Mouse (Mus musculus): ENCODE measurements around the gene Phlda3.
A peak's percentile ranks its signal among the peaks of the same experiment; 100 is the strongest.

Gene Phlda3

DNA sequence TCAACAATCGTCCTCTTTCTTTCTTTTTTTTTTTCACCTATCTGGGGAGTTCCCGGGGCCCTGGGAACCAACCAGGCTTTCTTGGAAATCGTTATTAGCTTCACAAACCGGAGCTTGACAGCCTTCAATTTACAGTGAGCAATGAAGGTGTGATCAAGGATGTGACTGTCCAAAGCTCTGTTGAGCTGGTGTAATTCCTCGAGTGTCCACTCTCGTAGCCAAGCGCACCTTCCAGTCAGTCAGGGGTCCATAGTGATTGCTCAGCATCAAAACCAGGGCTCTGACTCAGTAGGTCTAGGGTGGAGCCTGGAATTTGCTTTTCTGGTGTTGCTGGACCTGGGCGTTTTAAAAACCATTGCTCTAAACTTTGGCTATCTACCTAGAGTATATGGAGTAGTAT is 5.7 kb upstream of the Phlda3 start:
- no peak for DNase-seq

GRCm38 (mm10) chr1:135761728-135762127 is 4.2 kb upstream of the Phlda3 start:
- no peak for DNase-seq

DNA sequence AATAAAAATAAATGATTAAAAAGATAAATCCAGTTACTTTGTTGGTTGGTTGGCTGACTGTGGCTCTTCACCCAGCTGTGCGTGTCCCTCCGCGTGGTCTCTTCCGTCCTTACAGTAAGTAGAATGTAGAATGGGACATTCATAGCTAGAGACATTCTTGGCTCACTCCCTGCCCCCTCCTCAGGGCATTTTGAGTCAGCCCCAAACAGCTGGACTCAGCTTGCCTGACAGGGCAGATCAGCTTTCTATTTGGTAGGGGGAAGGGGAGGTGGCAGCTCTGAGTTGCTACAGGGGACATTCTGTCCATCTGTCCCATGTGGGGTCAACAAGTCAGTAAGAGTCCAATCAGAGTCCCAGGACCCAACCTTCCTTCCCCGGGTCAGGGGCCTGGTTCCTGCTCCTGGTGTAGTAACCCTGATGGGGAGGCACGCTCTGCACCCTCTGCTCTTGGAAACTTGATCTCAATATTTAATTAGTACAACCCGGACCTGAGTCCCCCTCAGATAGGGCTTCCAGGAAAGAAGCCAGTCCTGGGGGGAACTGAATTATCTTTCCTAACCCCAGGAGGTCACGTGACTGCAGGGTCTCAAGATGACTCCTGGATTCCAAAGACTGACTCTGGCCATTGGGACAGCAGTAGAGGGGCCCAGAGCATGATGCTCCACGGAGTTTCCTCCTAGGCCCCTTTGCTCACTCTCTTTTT is 2.3 kb upstream of the Phlda3 start:
- DNase-seq, result no peak

DNA sequence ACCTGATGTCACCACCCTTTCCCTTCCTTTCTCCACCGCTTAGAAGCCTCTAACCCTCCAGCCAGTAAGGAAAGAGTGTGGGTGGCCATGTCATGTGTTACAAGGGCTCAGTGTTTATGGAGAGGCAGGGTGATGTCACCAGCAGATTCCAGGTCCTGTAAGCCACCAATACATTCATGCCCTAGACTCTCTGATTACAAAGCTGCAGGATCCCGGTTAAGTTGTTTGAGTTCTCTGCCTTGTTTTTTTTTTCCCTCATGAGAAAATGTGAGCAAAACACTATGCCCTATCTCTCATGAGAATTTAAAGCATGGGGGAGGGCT is 1.8 kb upstream of the Phlda3 start:
- DNase-seq, result no peak

DNA sequence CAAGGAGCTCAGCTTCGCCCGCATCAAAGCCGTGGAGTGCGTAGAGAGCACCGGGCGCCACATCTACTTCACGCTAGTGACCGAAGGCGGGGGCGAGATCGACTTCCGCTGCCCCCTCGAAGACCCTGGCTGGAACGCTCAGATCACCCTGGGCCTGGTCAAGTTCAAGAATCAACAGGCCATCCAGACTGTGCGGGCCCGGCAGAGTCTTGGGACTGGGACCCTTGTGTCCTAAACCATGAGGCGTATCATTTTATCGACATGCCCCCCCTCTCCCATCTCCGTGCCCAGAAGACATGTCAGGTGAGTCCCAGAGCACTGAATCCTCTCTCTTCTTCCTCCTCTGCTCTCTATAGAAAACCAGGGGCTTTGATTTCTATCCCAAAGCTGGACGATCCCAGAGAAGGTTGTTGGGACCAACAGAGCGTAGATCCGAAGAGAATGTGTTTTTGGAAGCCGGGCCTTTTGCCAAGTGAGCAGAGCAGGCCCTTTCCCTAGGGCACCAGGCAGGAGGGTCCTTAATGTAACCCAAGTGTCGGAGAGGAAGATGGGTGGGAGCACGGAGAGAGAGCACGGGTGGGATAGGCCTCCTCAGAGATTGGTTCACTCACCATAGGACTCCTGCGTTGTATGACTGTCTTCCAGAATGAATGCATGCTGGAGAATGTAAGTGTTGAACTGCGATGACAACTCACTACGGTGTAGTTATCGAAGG is 830 bp downstream of the Phlda3 start:
- no peak for DNase-seq

DNA sequence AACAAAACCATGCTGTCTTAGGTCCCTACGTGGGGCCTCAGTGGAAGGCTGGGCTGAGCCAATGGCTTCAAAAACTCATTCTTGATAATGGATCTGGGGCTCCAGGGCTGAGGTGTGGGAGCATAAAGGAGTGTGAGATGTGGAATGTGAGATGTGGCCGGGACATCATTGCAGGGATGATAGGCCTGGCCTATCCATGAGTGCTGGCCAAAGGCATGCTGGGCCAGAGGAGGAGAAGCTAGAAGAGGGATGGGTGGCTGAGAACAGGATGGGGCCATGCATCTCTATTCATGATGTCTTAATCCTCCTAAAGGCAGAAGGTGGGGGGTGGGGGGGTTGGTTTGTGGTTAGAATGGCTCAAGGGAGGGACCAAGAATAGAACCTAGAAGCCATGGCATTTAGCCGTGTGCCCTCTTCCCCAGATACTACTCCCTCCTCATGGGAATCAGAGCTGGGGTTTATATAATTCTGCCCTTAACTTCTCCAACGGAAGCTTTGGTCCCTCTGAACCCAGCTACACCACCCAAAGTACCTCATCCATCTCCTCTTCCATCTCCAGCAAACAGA is 1.5 kb downstream of the Phlda3 start:
- DNase-seq, result no peak

GRCm38 (mm10) chr1:135768400-135768799 is 2.5 kb downstream of the Phlda3 start:
- no peak for DNase-seq

- no peak for DNase-seq
Measured at GRCm38 (mm10) chr1:135770237-135770636, 4.3 kb downstream of the Phlda3 start.

GRCm38 (mm10) chr1:135770896-135771572 is 5.1 kb downstream of the Phlda3 start:
- DNase-seq, result no peak

DNA sequence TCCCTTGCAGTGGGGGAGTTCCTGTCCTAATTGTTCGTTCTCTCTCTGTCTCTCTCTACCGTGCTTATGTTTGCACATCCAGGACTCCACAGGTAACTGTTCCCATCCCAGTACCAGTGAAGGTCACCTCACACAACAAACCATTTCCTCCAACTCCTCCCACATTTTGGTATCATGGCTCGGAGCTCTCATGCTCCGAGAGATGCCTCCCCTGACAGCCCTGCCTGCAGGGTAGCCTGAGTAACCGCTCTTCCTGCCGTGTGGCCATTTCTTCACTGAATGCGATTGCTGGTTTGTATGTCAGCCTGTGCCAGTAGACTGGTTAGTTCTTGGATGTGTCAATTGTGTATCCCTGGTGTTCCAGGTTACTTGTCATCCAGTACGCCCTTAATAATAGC is 5.7 kb downstream of the Phlda3 start:
- DNase-seq, result no peak

DNA sequence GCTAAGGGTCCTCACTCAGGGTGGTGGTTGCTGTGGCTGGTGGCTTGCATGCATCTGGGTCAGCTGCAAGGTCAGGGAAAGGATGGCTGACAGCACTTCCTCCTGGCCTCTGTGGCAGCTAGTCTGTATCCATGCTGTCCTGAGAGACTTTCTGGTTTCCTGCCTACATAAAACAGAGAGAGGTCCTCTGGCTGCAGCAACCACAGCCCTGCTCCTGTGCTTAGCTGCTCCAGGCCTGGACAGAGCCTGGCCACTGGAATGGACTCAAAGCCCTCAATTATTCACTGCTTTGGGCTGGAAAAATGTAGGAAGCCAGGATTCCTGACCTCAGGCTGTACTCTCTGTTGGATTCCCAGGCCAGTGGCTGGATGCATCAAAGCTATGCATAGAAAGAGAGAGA is 10.7 kb downstream of the Phlda3 start:
- no peak for DNase-seq

DNA sequence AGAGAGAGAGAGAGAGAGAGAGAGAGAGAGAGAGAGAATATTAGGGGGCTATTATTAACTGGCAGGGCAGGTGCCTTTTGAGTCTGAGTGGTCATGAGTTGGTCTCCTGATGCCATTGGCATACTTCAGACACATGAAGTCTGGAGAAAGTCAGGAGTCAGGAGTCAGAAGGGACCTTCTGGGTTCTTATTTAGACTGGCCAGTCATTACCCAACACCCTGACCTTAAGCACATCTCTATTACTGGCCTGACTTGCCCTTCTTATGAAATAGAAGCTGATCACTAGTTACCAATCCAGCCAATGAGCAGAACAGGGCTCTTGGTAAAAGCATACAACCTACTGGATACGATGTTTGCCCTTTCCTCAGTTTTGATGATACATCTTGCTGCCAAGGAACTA is 11.1 kb downstream of the Phlda3 start:
- DNase-seq, result no peak

GRCm38 (mm10) chr1:135778780-135779535 is 13.0 kb downstream of the Phlda3 start, which contains the start of gene Tnni1:
Gene Tnni1, plus strand, starts transcription at chr1:135779434.
- DNase-seq, result no peak

- DNase-seq, result no peak
Measured at GRCm38 (mm10) chr1:135780649-135781048, 14.7 kb downstream of the Phlda3 start.

- peak; percentile 34 for DNase-seq
Measured at GRCm38 (mm10) chr1:135781220-135781619, 15.3 kb downstream of the Phlda3 start.

DNA sequence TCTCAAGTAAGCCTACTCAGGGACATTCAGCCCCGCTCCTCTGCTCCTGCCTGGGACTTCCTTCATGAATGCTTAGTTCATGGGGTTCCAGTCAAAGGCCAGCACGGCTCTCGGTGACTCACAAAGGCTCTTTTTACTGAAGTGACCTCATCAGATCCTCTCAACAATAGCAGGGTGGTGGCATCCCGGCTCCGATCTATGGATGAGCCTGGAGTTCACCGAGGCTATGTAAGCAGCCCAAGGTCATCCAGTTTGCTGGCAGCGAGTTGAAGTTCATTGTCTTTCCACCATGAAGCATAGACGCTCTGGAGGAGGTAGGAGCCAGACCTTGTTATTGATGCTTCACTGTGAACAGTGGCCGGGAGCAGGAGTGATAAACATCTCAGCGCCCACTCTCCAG is 16.9 kb downstream of the Phlda3 start:
- DNase-seq, result no peak

DNA sequence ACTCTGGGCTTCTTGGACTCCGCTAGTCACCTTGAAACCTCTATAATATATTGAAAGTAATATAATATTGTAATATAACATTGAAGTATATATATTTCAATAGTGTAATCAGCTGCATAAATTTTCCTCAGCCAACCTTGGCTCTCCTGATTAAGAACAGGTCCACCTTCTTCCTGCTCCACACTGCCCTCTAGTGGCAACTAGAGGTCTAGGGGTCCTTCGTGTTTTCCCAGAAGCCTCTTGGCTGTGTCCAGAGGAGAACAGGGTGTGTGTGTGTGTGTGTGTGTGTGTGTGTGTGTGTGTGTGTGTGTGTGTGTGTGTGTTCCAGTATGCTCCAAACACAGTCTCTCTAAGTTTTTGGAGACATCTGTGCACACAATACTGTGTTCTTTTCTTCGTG is 21.9 kb downstream of the Phlda3 start:
- peak; percentile 18 for DNase-seq

DNA sequence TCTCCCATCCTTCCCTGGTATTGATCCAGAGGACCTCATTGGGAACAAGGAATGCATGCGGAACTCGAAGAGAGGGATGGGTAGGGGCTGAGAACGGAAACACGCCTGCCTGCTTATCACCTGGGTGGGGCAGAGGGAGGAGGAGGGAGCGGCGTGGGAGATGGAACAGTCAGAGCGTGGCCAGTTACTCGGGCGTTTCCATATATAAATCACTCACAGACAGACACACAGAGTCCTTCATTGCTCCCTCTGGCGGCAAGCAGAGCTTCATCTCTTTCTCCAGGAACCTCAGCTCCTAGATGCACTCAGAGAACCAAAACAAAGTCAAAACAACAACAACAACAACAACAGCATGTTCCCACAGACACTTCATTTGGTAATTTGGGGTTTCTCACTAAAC is 22.8 kb downstream of the Phlda3 start:
- no peak for DNase-seq

DNA sequence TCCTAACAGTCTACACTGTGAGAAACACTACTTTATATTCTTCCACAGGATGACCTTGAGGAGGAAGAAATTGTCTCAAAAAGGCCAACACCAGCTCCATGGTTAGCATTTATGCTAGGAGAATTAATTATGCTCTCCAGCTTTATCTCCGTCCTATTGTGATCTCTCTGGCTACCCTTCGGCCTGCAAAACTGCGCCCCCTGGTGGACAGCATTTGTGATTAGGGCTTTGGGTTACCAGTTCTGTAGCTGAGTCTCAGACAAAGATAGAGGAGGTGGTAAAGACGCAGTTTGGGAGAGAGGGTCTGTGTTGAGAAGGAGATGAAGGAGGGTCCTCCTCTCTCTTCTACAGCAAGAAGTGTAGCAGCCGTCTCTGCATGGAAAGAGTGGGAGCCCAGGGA is 23.9 kb downstream of the Phlda3 start:
- DNase-seq, result no peak

- DNase-seq, result no peak
Measured at GRCm38 (mm10) chr1:135792143-135792939, 26.4 kb downstream of the Phlda3 start.

- no peak for DNase-seq
Measured at GRCm38 (mm10) chr1:135793370-135794215, 27.7 kb downstream of the Phlda3 start.
